Mouse (Mus musculus) brain, embryonic 14.5 days (tissue): ENCODE results near the gene Sipa1l3.

Experiments used
- CTCF ChIP-seq: fragments of 200-500 bp; IDR thresholded peaks from 2 replicates; pipeline ENCODE4 v1.5.1; 2012; ENCODE audit warnings: inconsistent platforms, mild to moderate bottlenecking, moderate library complexity, borderline replicate concordance; ENCODE audit not compliant: insufficient read depth, insufficient read length; ENCODE audit errors: extremely low read depth
- POLR2A ChIP-seq: fragments of 200-500 bp; IDR thresholded peaks from 2 replicates; pipeline ENCODE4 v1.6.1; 2012; ENCODE audit warnings: mild to moderate bottlenecking, inconsistent platforms, borderline replicate concordance; ENCODE audit not compliant: poor library complexity, insufficient read depth, insufficient read length, severe bottlenecking; ENCODE audit errors: extremely low read depth

- TF ChIP-seq POLR2A, result no peak
- TF ChIP-seq CTCF, result no peak
Measured at GRCm38 (mm10) chr7:29316137-29316734, 202.2 kb downstream of the Sipa1l3 start.
